Mouse (Mus musculus): Measurements from ENCODE around the gene Scrt2. TPM values are rescaled to one million over a fixed set of nuclear protein-coding genes. Genes with fewer than 3 reads are reported as not detected.
A peak's percentile ranks its signal among the peaks of the same experiment; 100 is the strongest.

The Scrt2 gene
- polyA plus RNA-seq (2015; fragmentation: Nextera tagmentation; extraction: Ambion mirVana), result 7.6 and 8.0 TPM in 2 replicates

- no peaks in the 10 kb centered on the region for H3K36me3 ChIP-seq (ENCODE audit: control insufficient read depth, insufficient read depth, low read length)
- peak within 1 kb of the TSS; percentile 93 for H3K27ac ChIP-seq (ENCODE audit: low read depth, low read length)
- no peaks in the 10 kb centered on the region; the same call in 1 of the 2 replicates for H3K27me3 ChIP-seq (replicated peaks; ENCODE audit: control insufficient read depth, insufficient read depth, low read length)
- no peaks in the 10 kb centered on the region for H3K9me3 ChIP-seq (ENCODE audit: control insufficient read depth, low read length)
- peak within 1 kb of the TSS; percentile 79 for H3K4me3 ChIP-seq (ENCODE audit: low read length)
- H3K4me1 ChIP-seq (ENCODE audit: control insufficient read depth, insufficient read depth, low read depth, low read length), result peaks cover 35% of the 10 kb centered on the region
- H3K9ac ChIP-seq (ENCODE audit: low read depth, low read length), result peak within 1 kb of the TSS; percentile 91
- H3K4me2 ChIP-seq (ENCODE audit: low read length), result peak within 1 kb of the TSS; percentile 66
- WGBS, result under 1% methylated on average over 23 of the region's 24 CpGs
- peak; percentile 51 for ATAC-seq
Measured at GRCm38 (mm10) chr2:152080685-152081541, at the start of gene Scrt2. TSS of gene Scrt2 (plus strand) at chr2:152081529.

GRCm38 (mm10) chr2:152040101-152040500, 41.2 kb upstream of the Scrt2 start:
- H3K36me3 ChIP-seq (ENCODE audit: control insufficient read depth, insufficient read depth, low read length), result no peaks in the 10 kb centered on the region
- no peaks in the 10 kb centered on the region for H3K27me3 ChIP-seq (replicated peaks; ENCODE audit: control insufficient read depth, insufficient read depth, low read length)
- no peak for ATAC-seq
- no peaks in the 10 kb centered on the region for H3K4me1 ChIP-seq (ENCODE audit: control insufficient read depth, insufficient read depth, low read depth, low read length)
- H3K9me3 ChIP-seq (ENCODE audit: control insufficient read depth, low read length), result peaks cover 5% of the 10 kb centered on the region; the same call in 1 of the 2 replicates
- H3K27ac ChIP-seq (ENCODE audit: low read depth, low read length), result no peak overlapping the region
- no peak overlapping the region for H3K9ac ChIP-seq (ENCODE audit: low read depth, low read length)
- no peak overlapping the region for H3K4me3 ChIP-seq (ENCODE audit: low read length)
- no peak overlapping the region for H3K4me2 ChIP-seq (ENCODE audit: low read length)

GRCm38 (mm10) chr2:152047116-152048002, 34.0 kb upstream of the Scrt2 start:
- Histone ChIP-seq H3K4me2 (ENCODE audit: low read length) (peak overlapping the region; percentile 93), H3K9ac (ENCODE audit: low read depth, low read length) (peak overlapping the region; percentile 14), H3K4me3 (ENCODE audit: low read length) (no peak overlapping the region), H3K9me3 (ENCODE audit: control insufficient read depth, low read length) (no peaks in the 10 kb centered on the region), H3K27me3 (replicated peaks; ENCODE audit: control insufficient read depth, insufficient read depth, low read length) (no peaks in the 10 kb centered on the region), H3K27ac (ENCODE audit: low read depth, low read length) (peak overlapping the region; percentile 55; the same call in 1 of the 2 replicates), H3K36me3 (ENCODE audit: control insufficient read depth, insufficient read depth, low read length) (no peaks in the 10 kb centered on the region), H3K4me1 (ENCODE audit: control insufficient read depth, insufficient read depth, low read depth, low read length) (peaks cover 40% of the 10 kb centered on the region)
- ATAC-seq, result peak; percentile 53
- 4% methylated on average over 25 of the region's 25 CpGs for WGBS

GRCm38 (mm10) chr2:152048003-152048980, 33.0 kb upstream of the Scrt2 start:
- H3K4me2 ChIP-seq (ENCODE audit: low read length), result peak overlapping the region; percentile 93
- H3K36me3 ChIP-seq (ENCODE audit: control insufficient read depth, insufficient read depth, low read length), result no peaks in the 10 kb centered on the region
- peak; percentile 50; the same call in 1 of the 2 replicates for ATAC-seq
- H3K9ac ChIP-seq (ENCODE audit: low read depth, low read length), result peak overlapping the region; percentile 78
- H3K4me1 ChIP-seq (ENCODE audit: control insufficient read depth, insufficient read depth, low read depth, low read length), result peaks cover 40% of the 10 kb centered on the region
- H3K9me3 ChIP-seq (ENCODE audit: control insufficient read depth, low read length), result no peaks in the 10 kb centered on the region
- H3K4me3 ChIP-seq (ENCODE audit: low read length), result peak overlapping the region; percentile 55
- H3K27ac ChIP-seq (ENCODE audit: low read depth, low read length), result peak overlapping the region; percentile 55
- H3K27me3 ChIP-seq (replicated peaks; ENCODE audit: control insufficient read depth, insufficient read depth, low read length), result no peaks in the 10 kb centered on the region
- under 1% methylated on average over 55 of the region's 82 CpGs for WGBS

- no peaks in the 10 kb centered on the region for H3K9me3 ChIP-seq (ENCODE audit: control insufficient read depth, low read length)
- peak overlapping the region; percentile 55 for H3K4me3 ChIP-seq (ENCODE audit: low read length)
- peak; percentile 29; the same call in 1 of the 2 replicates for ATAC-seq
- peak overlapping the region; percentile 78 for H3K9ac ChIP-seq (ENCODE audit: low read depth, low read length)
- peaks cover 40% of the 10 kb centered on the region for H3K4me1 ChIP-seq (ENCODE audit: control insufficient read depth, insufficient read depth, low read depth, low read length)
- peak overlapping the region; percentile 55 for H3K27ac ChIP-seq (ENCODE audit: low read depth, low read length)
- peak overlapping the region; percentile 93 for H3K4me2 ChIP-seq (ENCODE audit: low read length)
- no peaks in the 10 kb centered on the region for H3K27me3 ChIP-seq (replicated peaks; ENCODE audit: control insufficient read depth, insufficient read depth, low read length)
- no peaks in the 10 kb centered on the region for H3K36me3 ChIP-seq (ENCODE audit: control insufficient read depth, insufficient read depth, low read length)
- WGBS, result under 1% methylated on average over 24 of the region's 24 CpGs
Measured at GRCm38 (mm10) chr2:152048981-152049441, 32.3 kb upstream of the Scrt2 start.

- no peaks in the 10 kb centered on the region for H3K27me3 ChIP-seq (replicated peaks; ENCODE audit: control insufficient read depth, insufficient read depth, low read length)
- no peak for ATAC-seq
- 7% methylated on average over 13 of the region's 13 CpGs for WGBS
- no peak overlapping the region for H3K4me3 ChIP-seq (ENCODE audit: low read length)
- no peaks in the 10 kb centered on the region for H3K9me3 ChIP-seq (ENCODE audit: control insufficient read depth, low read length)
- peak overlapping the region; percentile 78; the same call in 1 of the 2 replicates for H3K9ac ChIP-seq (ENCODE audit: low read depth, low read length)
- peak overlapping the region; percentile 35 for H3K27ac ChIP-seq (ENCODE audit: low read depth, low read length)
- H3K36me3 ChIP-seq (ENCODE audit: control insufficient read depth, insufficient read depth, low read length), result no peaks in the 10 kb centered on the region
- peaks cover 40% of the 10 kb centered on the region for H3K4me1 ChIP-seq (ENCODE audit: control insufficient read depth, insufficient read depth, low read depth, low read length)
- H3K4me2 ChIP-seq (ENCODE audit: low read length), result peak overlapping the region; percentile 93
Measured at GRCm38 (mm10) chr2:152049611-152050270, 31.6 kb upstream of the Scrt2 start.

- H3K27ac ChIP-seq (ENCODE audit: low read depth, low read length), result peak overlapping the region; percentile 35
- H3K9ac ChIP-seq (ENCODE audit: low read depth, low read length), result 0 out of 2 replicates have a peak overlapping the region, but pooled peaks have one; percentile 2
- ATAC-seq, result peak; percentile 53
- peak overlapping the region; percentile 24 for H3K4me2 ChIP-seq (ENCODE audit: low read length)
- H3K9me3 ChIP-seq (ENCODE audit: control insufficient read depth, low read length), result no peaks in the 10 kb centered on the region
- H3K27me3 ChIP-seq (replicated peaks; ENCODE audit: control insufficient read depth, insufficient read depth, low read length), result no peaks in the 10 kb centered on the region
- H3K4me3 ChIP-seq (ENCODE audit: low read length), result no peak overlapping the region
- H3K36me3 ChIP-seq (ENCODE audit: control insufficient read depth, insufficient read depth, low read length), result no peaks in the 10 kb centered on the region
- WGBS, result 6% methylated on average over 7 of the region's 7 CpGs
- H3K4me1 ChIP-seq (ENCODE audit: control insufficient read depth, insufficient read depth, low read depth, low read length), result peaks cover 40% of the 10 kb centered on the region
Measured at GRCm38 (mm10) chr2:152050316-152050715, 31.0 kb upstream of the Scrt2 start.

GRCm38 (mm10) chr2:152051985-152052384, 29.3 kb upstream of the Scrt2 start:
- no peak overlapping the region for H3K4me3 ChIP-seq (ENCODE audit: low read length)
- no peak overlapping the region for H3K27ac ChIP-seq (ENCODE audit: low read depth, low read length)
- no peaks in the 10 kb centered on the region for H3K9me3 ChIP-seq (ENCODE audit: control insufficient read depth, low read length)
- H3K27me3 ChIP-seq (replicated peaks; ENCODE audit: control insufficient read depth, insufficient read depth, low read length), result no peaks in the 10 kb centered on the region
- H3K36me3 ChIP-seq (ENCODE audit: control insufficient read depth, insufficient read depth, low read length), result no peaks in the 10 kb centered on the region
- 45% methylated on average over 2 of the region's 3 CpGs for WGBS
- H3K9ac ChIP-seq (ENCODE audit: low read depth, low read length), result no peak overlapping the region
- no peak for ATAC-seq
- H3K4me2 ChIP-seq (ENCODE audit: low read length), result no peak overlapping the region
- H3K4me1 ChIP-seq (ENCODE audit: control insufficient read depth, insufficient read depth, low read depth, low read length), result peaks cover 42% of the 10 kb centered on the region

Measured in hindbrain, embryonic 16.5 days (tissue).